Mouse (Mus musculus) midbrain, embryonic 13.5 days (tissue): ENCODE data around the gene Sorcs3. TPM values are rescaled to one million over a fixed set of nuclear protein-coding genes. Genes with fewer than 3 reads are reported as not detected.

Experiments
- ATAC-seq: fragments of 200-750 bp; cut with Nextera tagmentation; 2 replicates; pipeline ENCODE4 v1.8.0; 2017; ENCODE audit warnings: mild to moderate bottlenecking, moderate TSS enrichment, moderate library complexity
- H3K27ac ChIP-seq: fragments of 300-500 bp; sonication (generic); 2 replicates; pipeline ENCODE4 v1.5.1; 2015; ENCODE audit warnings: inconsistent platforms, mild to moderate bottlenecking, moderate library complexity
- H3K27me3 ChIP-seq: fragments of 300-500 bp; sonication (generic); 2 replicates; pipeline ENCODE4 v1.6.1; 2015; ENCODE audit warnings: mild to moderate bottlenecking, inconsistent platforms
- H3K36me3 ChIP-seq: fragments of 300-500 bp; sonication (generic); 2 replicates; pipeline ENCODE4 v1.6.1; 2015; ENCODE audit warnings: mild to moderate bottlenecking, inconsistent platforms
- H3K4me1 ChIP-seq: fragments of 300-500 bp; sonication (generic); replicated peaks from 2 replicates; pipeline ENCODE4 v1.6.1; 2015; ENCODE audit warnings: inconsistent platforms
- H3K4me2 ChIP-seq: fragments of 300-500 bp; sonication (generic); replicated peaks from 2 replicates; pipeline ENCODE4 v1.6.1; 2015; ENCODE audit warnings: moderate library complexity, mild to moderate bottlenecking, inconsistent platforms
- H3K4me3 ChIP-seq: fragments of 300-500 bp; sonication (generic); replicated peaks from 2 replicates; pipeline ENCODE4 v1.5.1; 2015; ENCODE audit warnings: mild to moderate bottlenecking, inconsistent platforms
- H3K9ac ChIP-seq: fragments of 300-500 bp; sonication (generic); replicated peaks from 2 replicates; pipeline ENCODE4 v1.6.1; 2015; ENCODE audit warnings: mild to moderate bottlenecking, inconsistent platforms
- H3K9me3 ChIP-seq: fragments of 300-500 bp; sonication (generic); 2 replicates; pipeline ENCODE4 v1.6.1; 2016; ENCODE audit warnings: mild to moderate bottlenecking, inconsistent platforms
- WGBS: fragments of 180-500 bp; shearing (Covaris S2); methylation state at CpG from one replicate; pipeline ENCODE4 v1.1.7; 2015; 5-methylcytosine and 5-hydroxymethylcytosine counted together
- polyA plus RNA-seq: library from polyadenylated mRNA; unstranded; fragments of >200 nt; fragmentation: Nextera tagmentation; extraction: Ambion mirVana; gene quantifications from 2 replicates; pipeline ENCODE4 v1.2.1, GENCODE M21; 2015

Gene Sorcs3
- polyA plus RNA-seq, 1 experiment from 2014 or later, result 11.8 TPM

DNA sequence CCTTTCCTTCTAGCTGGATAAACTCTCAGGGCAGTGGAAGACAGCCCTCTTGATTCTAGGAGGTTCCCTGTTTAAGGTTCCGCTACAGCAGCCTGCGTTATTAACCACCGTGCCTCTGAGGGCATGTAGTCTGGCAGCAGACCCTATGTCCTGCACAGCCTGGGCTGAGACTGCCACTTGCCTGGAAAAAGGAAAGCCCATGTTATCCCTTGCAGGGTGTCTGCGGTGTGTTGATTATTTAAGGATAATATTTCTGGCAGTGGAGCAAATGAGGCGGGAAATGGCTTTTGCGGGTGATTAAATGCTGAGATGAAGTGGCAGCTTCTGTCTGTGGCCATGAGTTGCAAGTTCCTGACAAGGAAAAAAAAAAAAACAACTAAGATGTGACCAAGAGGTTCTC lies 131.6 kb downstream of the Sorcs3 start:
- no peak for ATAC-seq
- WGBS, result 72% methylated on average over 6 of the region's 6 CpGs
- peaks cover 2% of the 10 kb centered on the region; the same call in 1 of the 2 replicates for H3K4me1 ChIP-seq

DNA sequence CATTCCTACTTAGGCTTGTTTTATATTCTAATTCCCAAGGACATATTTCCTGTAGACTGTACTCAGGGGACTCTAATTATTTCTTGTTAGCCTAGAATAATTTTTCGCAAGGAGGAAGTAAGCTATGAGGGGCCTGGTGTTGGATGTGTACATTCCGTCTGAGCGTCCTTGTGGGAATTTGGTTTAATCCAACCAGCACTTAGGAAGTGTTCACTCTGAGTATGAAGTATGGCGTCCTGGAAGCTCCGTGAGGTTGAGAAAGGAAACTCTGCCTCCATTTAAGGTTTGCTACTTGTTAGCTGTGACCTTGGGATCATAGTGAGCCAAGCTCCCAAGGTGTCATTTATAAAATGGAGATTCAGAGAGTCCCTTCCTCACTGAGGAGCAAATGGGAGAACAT lies 132.3 kb downstream of the Sorcs3 start:
- no peak overlapping the region for H3K4me3 ChIP-seq
- H3K4me1 ChIP-seq, result peaks cover 1% of the 10 kb centered on the region; the same call in 1 of the 2 replicates
- WGBS, result 94% methylated on average over 5 of the region's 5 CpGs
- no peaks in the 10 kb centered on the region for H3K27me3 ChIP-seq
- H3K4me2 ChIP-seq, result no peak overlapping the region
- H3K9ac ChIP-seq, result no peak overlapping the region
- H3K27ac ChIP-seq, result no peak overlapping the region
- ATAC-seq, result no peak
- no peaks in the 10 kb centered on the region for H3K36me3 ChIP-seq
- H3K9me3 ChIP-seq, result no peaks in the 10 kb centered on the region

More for the DNA sequence above, 131.6 kb downstream of the Sorcs3 start:
- no peak overlapping the region for H3K4me3 ChIP-seq
- H3K9ac ChIP-seq, result no peak overlapping the region
- H3K27me3 ChIP-seq, result no peaks in the 10 kb centered on the region
- no peaks in the 10 kb centered on the region for H3K9me3 ChIP-seq
- H3K36me3 ChIP-seq, result no peaks in the 10 kb centered on the region
- H3K27ac ChIP-seq, result no peak overlapping the region
- no peak overlapping the region for H3K4me2 ChIP-seq

DNA sequence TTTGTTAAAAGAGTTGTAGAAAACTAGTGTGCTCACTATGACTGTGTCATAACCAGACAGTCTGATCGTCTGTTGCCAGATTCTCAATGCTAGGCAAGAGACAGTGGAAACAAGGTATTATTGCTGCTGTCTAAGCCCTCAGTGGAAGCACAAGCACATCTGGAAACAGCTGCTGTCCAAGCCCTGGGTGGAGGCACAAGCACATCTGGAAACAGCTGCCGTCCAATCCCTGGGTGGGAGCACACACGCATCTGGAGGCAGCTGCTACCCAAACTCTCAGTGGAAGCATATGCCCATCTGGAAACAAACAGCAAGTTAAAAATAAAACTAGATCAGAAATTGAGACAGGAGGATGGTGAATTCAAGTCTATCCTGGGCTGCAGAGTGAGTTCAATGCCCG lies 136.9 kb downstream of the Sorcs3 start:
- H3K4me3 ChIP-seq, result no peak overlapping the region
- H3K36me3 ChIP-seq, result no peaks in the 10 kb centered on the region
- H3K9ac ChIP-seq, result no peak overlapping the region
- no peak for ATAC-seq
- WGBS, result 84% methylated on average over 4 of the region's 4 CpGs
- no peak overlapping the region for H3K4me2 ChIP-seq
- no peaks in the 10 kb centered on the region for H3K9me3 ChIP-seq
- no peaks in the 10 kb centered on the region for H3K27me3 ChIP-seq
- H3K27ac ChIP-seq, result no peak overlapping the region
- peaks cover 15% of the 10 kb centered on the region for H3K4me1 ChIP-seq

DNA sequence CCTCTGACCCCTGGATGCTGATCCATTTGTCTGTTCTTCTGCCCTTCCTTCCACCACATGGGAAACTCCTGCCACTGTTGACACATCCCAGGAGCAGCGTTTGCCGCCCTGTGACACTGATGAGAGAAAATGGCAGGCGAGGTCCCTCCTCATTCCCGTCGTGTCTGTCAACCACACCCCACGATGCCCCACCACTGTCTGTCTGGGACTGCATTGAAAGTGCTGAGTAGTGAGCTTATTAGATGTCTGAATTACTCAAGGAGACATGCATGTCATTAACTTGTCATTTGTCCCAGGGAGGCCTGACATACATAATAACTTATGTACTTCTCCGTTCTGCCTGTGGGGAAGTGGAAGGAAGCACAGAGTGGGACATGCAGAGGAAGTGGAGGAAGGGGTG lies 137.6 kb downstream of the Sorcs3 start:
- H3K4me2 ChIP-seq, result no peak overlapping the region
- H3K4me1 ChIP-seq, result peaks cover 15% of the 10 kb centered on the region
- ATAC-seq, result peak; percentile 47
- H3K27ac ChIP-seq, result no peak overlapping the region
- no peaks in the 10 kb centered on the region for H3K36me3 ChIP-seq
- 17% methylated on average over 7 of the region's 7 CpGs for WGBS
- H3K27me3 ChIP-seq, result no peaks in the 10 kb centered on the region
- H3K4me3 ChIP-seq, result no peak overlapping the region
- H3K9me3 ChIP-seq, result no peaks in the 10 kb centered on the region
- no peak overlapping the region for H3K9ac ChIP-seq

DNA sequence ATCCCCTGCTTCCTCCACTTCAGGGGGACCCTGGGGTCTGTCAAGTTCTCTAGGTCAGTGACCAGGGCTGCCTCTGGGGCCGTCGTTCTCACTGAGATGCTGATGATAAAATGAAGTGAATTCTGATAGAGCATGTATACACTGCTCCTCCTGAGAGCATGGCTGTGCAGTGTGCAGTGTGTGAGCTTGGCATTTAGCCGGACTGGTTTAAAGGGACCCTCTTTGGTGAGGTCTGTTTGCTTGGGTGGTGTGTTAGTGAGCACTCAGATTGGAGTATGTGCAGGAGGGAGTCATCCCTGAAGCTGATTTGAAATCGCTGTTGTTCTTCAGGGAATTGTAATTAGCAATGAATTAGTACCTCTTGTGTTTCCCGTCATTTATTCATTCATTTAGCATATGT lies 141.3 kb downstream of the Sorcs3 start:
- Histone ChIP-seq H3K4me1 (peaks cover 15% of the 10 kb centered on the region), H3K27ac (no peak overlapping the region), H3K36me3 (no peaks in the 10 kb centered on the region), H3K9me3 (no peaks in the 10 kb centered on the region), H3K4me3 (no peak overlapping the region), H3K9ac (no peak overlapping the region), H3K4me2 (no peak overlapping the region), H3K27me3 (no peaks in the 10 kb centered on the region)
- WGBS, result 75% methylated on average over 5 of the region's 5 CpGs
- no peak for ATAC-seq

DNA sequence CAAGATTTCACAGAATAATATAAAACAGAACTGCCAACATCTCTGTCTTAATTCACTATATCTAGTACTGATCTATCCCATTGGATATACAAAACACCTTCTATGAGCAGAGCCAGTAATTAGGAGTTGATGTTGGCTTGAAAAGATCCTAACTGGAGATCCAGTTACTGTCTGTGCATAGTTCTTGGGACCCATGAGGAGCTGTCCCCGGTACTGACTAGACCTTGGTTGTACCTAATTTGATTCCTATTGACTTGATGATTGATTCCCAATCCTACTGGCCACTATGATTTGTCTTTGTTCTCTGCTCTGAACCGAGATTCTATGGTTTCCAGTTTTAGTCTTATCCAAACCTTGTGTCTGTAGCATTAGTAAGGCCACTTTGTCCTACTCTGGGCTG lies 151.0 kb downstream of the Sorcs3 start:
- 73% methylated on average over 2 of the region's 2 CpGs for WGBS
- H3K36me3 ChIP-seq, result no peaks in the 10 kb centered on the region
- H3K9ac ChIP-seq, result no peak overlapping the region
- no peak overlapping the region for H3K4me3 ChIP-seq
- H3K9me3 ChIP-seq, result no peaks in the 10 kb centered on the region
- no peaks in the 10 kb centered on the region for H3K27me3 ChIP-seq
- H3K27ac ChIP-seq, result no peak overlapping the region
- H3K4me1 ChIP-seq, result no peaks in the 10 kb centered on the region
- no peak overlapping the region for H3K4me2 ChIP-seq
- no peak for ATAC-seq

DNA sequence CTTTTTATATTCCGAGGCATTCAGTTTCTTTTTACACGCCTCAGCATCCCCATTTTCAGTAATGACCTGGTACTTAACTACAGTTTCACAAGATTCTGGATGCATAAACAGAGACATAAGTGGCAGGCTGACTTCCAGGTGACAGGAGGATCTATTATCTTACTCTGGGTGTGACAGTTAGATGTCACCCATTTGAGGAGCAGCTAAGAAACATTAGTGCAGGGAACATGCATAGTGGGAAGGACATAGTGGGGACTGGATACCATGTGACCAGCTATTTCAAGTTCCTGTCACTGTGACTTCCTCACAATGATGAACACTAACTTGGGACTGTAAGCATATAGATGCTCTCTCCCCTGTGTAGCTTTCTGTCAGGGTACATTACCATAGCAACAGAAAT lies 156.3 kb downstream of the Sorcs3 start:
- H3K4me2 ChIP-seq, result no peak overlapping the region
- 75% methylated on average over 2 of the region's 2 CpGs for WGBS
- no peaks in the 10 kb centered on the region for H3K36me3 ChIP-seq
- no peaks in the 10 kb centered on the region for H3K27me3 ChIP-seq
- no peak overlapping the region for H3K4me3 ChIP-seq
- ATAC-seq, result no peak
- H3K9ac ChIP-seq, result no peak overlapping the region
- H3K9me3 ChIP-seq, result no peaks in the 10 kb centered on the region
- H3K4me1 ChIP-seq, result no peaks in the 10 kb centered on the region
- H3K27ac ChIP-seq, result no peak overlapping the region

DNA sequence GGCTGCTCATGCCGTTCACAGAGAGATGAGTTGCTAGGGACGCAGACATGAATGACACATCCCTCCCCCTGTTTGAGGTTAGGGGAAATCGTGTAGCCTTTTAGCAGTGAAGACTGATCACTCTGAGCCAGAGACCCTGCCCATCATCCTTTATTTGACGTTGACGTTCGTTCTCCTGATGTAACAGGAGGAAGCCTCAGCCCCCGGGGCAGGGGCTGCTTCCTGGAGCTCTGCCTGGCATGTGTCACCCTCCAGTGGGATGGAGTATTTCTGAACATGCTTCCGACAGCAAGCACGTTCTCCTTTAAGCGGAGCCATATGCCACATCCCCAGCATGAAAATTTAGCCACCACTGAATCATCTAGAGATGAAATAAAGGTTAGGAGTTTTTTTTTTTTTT lies 162.2 kb downstream of the Sorcs3 start:
- Histone ChIP-seq H3K36me3 (no peaks in the 10 kb centered on the region), H3K4me1 (peaks cover 3% of the 10 kb centered on the region; the same call in 1 of the 2 replicates), H3K27ac (no peak overlapping the region), H3K4me3 (no peak overlapping the region), H3K27me3 (no peaks in the 10 kb centered on the region), H3K9ac (no peak overlapping the region), H3K9me3 (no peaks in the 10 kb centered on the region), H3K4me2 (no peak overlapping the region)
- ATAC-seq, result no peak
- 53% methylated on average over 10 of the region's 10 CpGs for WGBS

DNA sequence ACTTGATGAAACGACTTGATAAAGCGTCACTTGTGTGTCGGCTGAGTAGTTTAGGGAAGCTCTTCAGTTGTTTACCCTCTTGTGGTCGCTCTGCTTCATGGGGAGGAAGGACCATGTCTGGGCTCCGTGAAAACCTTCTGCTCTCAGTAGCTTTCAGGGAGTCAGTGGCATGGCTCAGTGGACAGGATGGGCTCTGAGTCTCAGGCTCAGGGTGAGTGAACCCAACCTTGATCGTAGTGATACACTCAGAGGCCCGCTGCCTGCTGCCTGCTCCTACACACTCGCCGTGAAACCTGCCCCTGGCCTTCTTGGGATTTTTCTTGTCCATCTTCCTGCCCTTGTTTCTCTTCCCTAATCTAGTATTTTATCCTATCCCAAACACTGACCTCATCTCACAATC lies 166.0 kb downstream of the Sorcs3 start:
- Histone ChIP-seq H3K27me3 (no peaks in the 10 kb centered on the region), H3K36me3 (no peaks in the 10 kb centered on the region), H3K4me3 (no peak overlapping the region), H3K27ac (no peak overlapping the region), H3K9ac (no peak overlapping the region), H3K4me1 (peaks cover 3% of the 10 kb centered on the region; the same call in 1 of the 2 replicates), H3K9me3 (no peaks in the 10 kb centered on the region), H3K4me2 (no peak overlapping the region)
- 93% methylated on average over 9 of the region's 9 CpGs for WGBS
- ATAC-seq, result no peak

DNA sequence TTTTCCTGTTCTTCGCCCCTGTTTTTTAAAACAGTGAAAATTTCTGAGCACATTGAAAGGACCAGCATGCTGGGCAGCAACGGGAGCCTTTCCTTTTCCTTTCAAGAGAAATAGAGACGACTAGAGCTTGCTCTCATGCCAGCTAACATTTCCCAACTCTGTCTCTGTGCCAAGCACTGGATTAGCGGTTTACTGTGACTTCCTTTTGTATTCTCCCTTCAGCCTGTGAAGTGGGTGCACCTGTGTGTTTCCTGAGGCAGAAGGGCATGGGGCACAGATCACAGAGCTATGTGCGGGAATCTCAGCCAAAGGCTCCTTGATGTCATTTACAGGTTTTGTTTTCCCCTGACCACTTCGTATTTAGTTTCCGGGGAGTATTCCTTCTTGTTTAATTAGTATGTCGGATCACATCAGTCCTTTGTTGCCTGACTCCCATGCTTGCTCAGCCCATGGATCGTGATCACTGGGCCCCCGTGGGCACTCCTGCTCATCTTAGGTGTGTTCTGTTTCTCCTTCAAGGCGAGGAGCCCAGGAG lies 172.2 kb downstream of the Sorcs3 start:
- WGBS, result 72% methylated on average over 11 of the region's 11 CpGs
- no peaks in the 10 kb centered on the region for H3K9me3 ChIP-seq
- H3K27ac ChIP-seq, result no peak overlapping the region
- H3K4me1 ChIP-seq, result 0 out of 2 replicates have a peak, but pooled peaks cover 3% of the 10 kb centered on the region
- no peaks in the 10 kb centered on the region for H3K36me3 ChIP-seq
- H3K4me3 ChIP-seq, result no peak overlapping the region
- no peak for ATAC-seq
- no peaks in the 10 kb centered on the region for H3K27me3 ChIP-seq
- no peak overlapping the region for H3K4me2 ChIP-seq
- H3K9ac ChIP-seq, result no peak overlapping the region

DNA sequence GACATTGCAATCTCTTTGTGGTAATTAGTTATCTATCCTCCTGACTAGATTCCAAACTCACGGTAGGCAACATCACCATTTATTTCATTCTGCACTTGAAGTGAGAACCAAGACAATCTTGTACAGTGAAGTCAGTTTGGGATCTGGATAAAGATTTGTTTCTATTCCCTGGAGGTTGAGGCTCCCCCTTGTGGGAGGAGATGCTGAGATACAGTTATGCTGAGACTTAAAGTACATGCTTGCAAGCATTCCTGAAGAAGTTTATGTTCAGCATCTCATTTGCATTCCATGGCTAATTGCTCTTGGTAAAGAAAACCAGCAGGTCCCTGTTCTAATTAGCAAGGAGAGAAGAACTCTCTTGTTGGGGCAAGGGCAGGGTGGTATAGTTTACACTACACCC lies 185.7 kb downstream of the Sorcs3 start:
- H3K9me3 ChIP-seq, result no peaks in the 10 kb centered on the region
- H3K4me1 ChIP-seq, result no peaks in the 10 kb centered on the region
- H3K36me3 ChIP-seq, result no peaks in the 10 kb centered on the region
- no peak overlapping the region for H3K9ac ChIP-seq
- H3K4me2 ChIP-seq, result no peak overlapping the region
- no peak overlapping the region for H3K4me3 ChIP-seq
- H3K27me3 ChIP-seq, result no peaks in the 10 kb centered on the region
- WGBS, result 71% methylated on average over 1 of the region's 1 CpGs
- no peak for ATAC-seq
- no peak overlapping the region for H3K27ac ChIP-seq

DNA sequence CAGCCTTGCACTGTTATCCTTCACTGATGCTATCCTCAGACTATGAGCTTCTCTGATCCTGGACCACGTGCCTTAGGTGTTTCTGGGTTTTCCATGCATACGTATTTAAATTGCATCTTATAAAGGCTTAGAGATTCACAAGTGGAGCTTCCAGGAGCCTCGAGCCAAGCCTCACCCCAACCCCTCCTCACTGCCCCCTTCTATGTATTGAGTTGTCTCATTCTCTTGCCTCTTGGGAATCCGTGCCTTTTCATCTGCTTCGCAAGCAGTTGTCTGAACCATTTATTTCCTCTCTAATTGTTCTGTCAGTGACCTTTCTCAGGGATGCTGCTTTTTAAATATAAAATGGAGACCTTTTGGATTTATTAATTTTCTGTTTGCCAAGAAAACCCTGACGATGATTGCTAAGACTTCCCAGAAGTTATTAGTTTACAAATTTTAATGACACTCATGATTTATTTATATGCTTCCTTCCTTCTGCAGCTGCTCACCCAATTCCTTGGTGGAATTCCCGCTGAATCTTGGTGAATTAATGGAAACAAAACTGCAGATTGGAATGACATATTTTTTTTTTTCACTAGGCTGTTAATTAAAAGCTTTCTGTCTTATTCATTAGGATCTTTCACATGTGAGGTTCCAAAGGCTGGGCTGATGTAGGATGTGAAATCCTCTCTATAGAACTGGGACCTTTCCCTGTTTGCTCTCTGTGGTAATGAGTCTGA lies 199.1 kb downstream of the Sorcs3 start:
- no peaks in the 10 kb centered on the region for H3K36me3 ChIP-seq
- H3K27me3 ChIP-seq, result no peaks in the 10 kb centered on the region
- no peak overlapping the region for H3K4me3 ChIP-seq
- 0 out of 2 replicates have a peak overlapping the region, but pooled peaks have one; percentile 42 for H3K27ac ChIP-seq
- peaks cover 11% of the 10 kb centered on the region for H3K4me1 ChIP-seq
- H3K9me3 ChIP-seq, result no peaks in the 10 kb centered on the region
- no peak overlapping the region for H3K9ac ChIP-seq
- no peak overlapping the region for H3K4me2 ChIP-seq
- peak; percentile 79 for ATAC-seq
- 37% methylated on average over 7 of the region's 7 CpGs for WGBS

DNA sequence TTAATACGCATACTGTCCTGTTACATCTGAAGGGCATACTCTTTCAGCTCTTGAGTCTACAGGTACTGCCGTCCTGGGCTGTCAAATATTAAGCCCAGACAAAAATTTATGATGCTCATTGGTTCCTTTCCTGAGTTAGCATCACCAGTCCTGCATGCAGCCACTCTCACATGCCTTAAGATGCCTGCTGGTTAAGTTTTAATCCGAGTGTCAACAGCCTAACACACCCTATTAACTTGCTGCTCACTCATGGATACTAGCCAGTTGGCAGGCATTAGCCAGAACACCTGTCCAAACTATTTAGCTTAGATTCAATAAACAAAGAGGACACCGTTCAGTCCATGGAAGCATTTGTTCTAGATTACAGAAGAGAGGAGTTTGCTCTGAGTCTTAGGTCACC lies 202.4 kb downstream of the Sorcs3 start:
- H3K9ac ChIP-seq, result no peak overlapping the region
- no peak for ATAC-seq
- H3K9me3 ChIP-seq, result no peaks in the 10 kb centered on the region
- no peak overlapping the region for H3K27ac ChIP-seq
- no peak overlapping the region for H3K4me3 ChIP-seq
- H3K36me3 ChIP-seq, result no peaks in the 10 kb centered on the region
- peaks cover 11% of the 10 kb centered on the region for H3K4me1 ChIP-seq
- no peak overlapping the region for H3K4me2 ChIP-seq
- 90% methylated on average over 4 of the region's 4 CpGs for WGBS
- H3K27me3 ChIP-seq, result no peaks in the 10 kb centered on the region
